14 mouse cellular contexts compared by ENCODE assay signal in the genomic region with DNA sequence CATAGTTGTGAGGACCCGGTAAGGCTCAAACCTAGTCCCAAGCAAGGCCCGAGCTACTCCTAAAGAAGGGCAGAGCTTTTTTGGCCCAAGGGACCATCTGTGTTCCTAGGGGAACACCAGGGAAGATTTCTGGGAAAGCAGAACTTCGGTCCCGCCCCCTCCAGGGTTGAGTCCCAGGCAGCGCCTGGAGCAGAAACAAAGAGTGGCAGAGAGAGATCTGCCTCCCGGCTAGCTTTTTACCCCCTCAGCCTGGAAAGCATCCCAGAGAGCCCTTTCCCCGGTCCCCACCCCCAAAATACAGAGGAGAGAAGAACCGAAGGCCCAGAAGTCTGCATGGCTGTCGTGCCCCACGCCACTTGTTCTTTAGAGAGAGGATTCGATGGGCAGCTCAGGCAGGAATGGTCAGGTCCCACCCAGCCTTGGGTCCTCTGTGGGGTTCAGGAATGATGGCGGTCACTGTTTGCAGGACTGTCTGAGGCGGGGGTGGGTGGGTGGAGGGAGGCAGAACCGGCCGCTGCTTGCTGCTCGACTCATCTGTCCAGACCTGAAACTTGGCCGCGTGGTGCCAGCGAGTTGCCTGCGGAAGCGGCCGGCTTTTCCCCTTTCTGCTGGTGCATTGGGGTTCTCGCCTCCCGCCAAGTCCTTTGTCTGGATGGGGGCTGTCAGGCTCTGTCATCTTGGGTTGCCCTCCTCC. TPM values are rescaled to one million over a fixed set of nuclear protein-coding genes. Genes with fewer than 3 reads are reported as not detected.
DNase-seq lines count a peak whose midpoint lies in the region; ATAC-seq and TF ChIP-seq lines count a peak whose summit lies in the region.
"Had no signal": no experiment of that assay in that cellular context is flagged by ENCODE, and none has a peak within 500 bp of the region (broad histone marks: within the 10 kb centered on the region; RNA-seq: fewer than 3 reads in every experiment).

No protein-coding gene starts in this region.

- H3K36me3 ChIP-seq in forebrain, embryonic 11.5 days (ENCODE audit: control insufficient read depth, insufficient read depth, low read length), result no peaks in the 10 kb centered on the region
- no peaks in the 10 kb centered on the region for H3K36me3 ChIP-seq in forebrain, embryonic 14.5 days (ENCODE audit: control insufficient read depth, insufficient read depth, low read length)
- no peaks in the 10 kb centered on the region for H3K36me3 ChIP-seq in E14TG2a.4 (ENCODE audit: insufficient read depth, low read length)
- H3K36me3 ChIP-seq in hindbrain, embryonic 16.5 days (ENCODE audit: control insufficient read depth, insufficient read depth, low read length), result no peaks in the 10 kb centered on the region
- H3K36me3 ChIP-seq: forebrain, embryonic 15.5 days; stomach, embryonic 15.5 days had no signal

- no peak overlapping the region for H3K4me2 ChIP-seq in forebrain, embryonic 11.5 days (ENCODE audit: low read depth, low read length, severe bottlenecking)
- no peak overlapping the region for H3K4me2 ChIP-seq in forebrain, embryonic 14.5 days (ENCODE audit: low read length)
- H3K4me2 ChIP-seq in hindbrain, embryonic 16.5 days (ENCODE audit: low read length), result peak overlapping the region; percentile 41
- H3K4me2 ChIP-seq: forebrain, embryonic 15.5 days; liver, embryonic 11.5 days; stomach, embryonic 15.5 days had no signal

- no peak overlapping the region for H3K9ac ChIP-seq in forebrain, embryonic 11.5 days (ENCODE audit: low read length)
- H3K9ac ChIP-seq in forebrain, embryonic 14.5 days (ENCODE audit: low read length), result no peak overlapping the region
- H3K9ac ChIP-seq in hindbrain, embryonic 16.5 days (ENCODE audit: low read depth, low read length), result 0 out of 2 replicates have a peak overlapping the region, but pooled peaks have one; percentile 27
- H3K9ac ChIP-seq: forebrain, embryonic 15.5 days; stomach, embryonic 15.5 days had no signal

- H3K4me1 ChIP-seq in forebrain, embryonic 11.5 days (replicated peaks; ENCODE audit: control insufficient read depth, insufficient read depth, low read length), result no peaks in the 10 kb centered on the region
- no peaks in the 10 kb centered on the region for H3K4me1 ChIP-seq in forebrain, embryonic 14.5 days (ENCODE audit: control insufficient read depth, insufficient read depth, low read length)
- peaks cover 74% of the 10 kb centered on the region for H3K4me1 ChIP-seq in E14TG2a.4 (replicated peaks; ENCODE audit: low read depth, low read length)
- H3K4me1 ChIP-seq in hindbrain, embryonic 16.5 days (ENCODE audit: control insufficient read depth, insufficient read depth, low read depth, low read length), result peaks cover 4% of the 10 kb centered on the region; the same call in 1 of the 2 replicates
- H3K4me1 ChIP-seq: forebrain, embryonic 15.5 days; stomach, embryonic 15.5 days had no signal

- intact Hi-C loops in left cerebral cortex, postnatal 14 days (cut with DNase I), result loop anchor here (5.0 kb wide), 1 partner anchor 37 kb away; no protein-coding TSS in a partner anchor

- H3K9me3 ChIP-seq in forebrain, embryonic 11.5 days (ENCODE audit: control insufficient read depth, low read length), result no peaks in the 10 kb centered on the region
- H3K9me3 ChIP-seq in forebrain, embryonic 14.5 days (replicated peaks; ENCODE audit: control insufficient read depth, low read length), result no peaks in the 10 kb centered on the region
- peaks cover 9% of the 10 kb centered on the region for H3K9me3 ChIP-seq in E14TG2a.4 (ENCODE audit: low read length)
- H3K9me3 ChIP-seq in hindbrain, embryonic 16.5 days (ENCODE audit: control insufficient read depth, low read length), result no peaks in the 10 kb centered on the region
- H3K9me3 ChIP-seq: forebrain, embryonic 15.5 days; stomach, embryonic 15.5 days had no signal

- H3K27ac ChIP-seq in forebrain, embryonic 11.5 days (ENCODE audit: low read depth, low read length), result no peak overlapping the region
- no peak overlapping the region for H3K27ac ChIP-seq in forebrain, embryonic 14.5 days (ENCODE audit: low read depth, low read length)
- H3K27ac ChIP-seq in hindbrain, embryonic 16.5 days (ENCODE audit: low read depth, low read length), result peak overlapping the region; percentile 69
- H3K27ac ChIP-seq: forebrain, embryonic 15.5 days; stomach, embryonic 15.5 days had no signal

- under 1% methylated on average over 24 of the region's 24 CpGs for WGBS in forebrain, embryonic 11.5 days
- 0% methylated on average over 24 of the region's 24 CpGs for WGBS in forebrain, embryonic 14.5 days
- 2% methylated on average over 24 of the region's 24 CpGs for WGBS in hindbrain, embryonic 16.5 days

- ATAC-seq in forebrain, embryonic 11.5 days (replicated peaks; ENCODE audit: low FRiP score), result 0 out of 2 replicates have a peak, but pooled peaks have one; percentile 30
- ATAC-seq in forebrain, embryonic 14.5 days, result no peak
- peak; percentile 78 for ATAC-seq in hindbrain, embryonic 16.5 days
- ATAC-seq: forebrain, embryonic 15.5 days had no signal

- DNase-seq in forebrain, embryonic 11.5 days (ENCODE audit: low spot score), result no peak
- DNase-seq in forebrain, embryonic 14.5 days (ENCODE audit: low spot score), result no peak
- peak; percentile 62 to 66 for DNase-seq in cerebellum, postnatal 25 days
- no peak for DNase-seq in layer of hippocampus, adult 18-20 months (ENCODE audit: low spot score in 2 of 2)
- no peak for DNase-seq in left cerebral cortex, postnatal 14 days (ENCODE audit: low spot score in 2 of 2)
- DNase-seq in gastrocnemius, postnatal 10 days, result no peak
- DNase-seq: heart, postnatal 14 days; kidney, postnatal 4 days had no signal

- TF ChIP-seq CTCF in E14TG2a.4 (conservative IDR thresholded peaks at IDR 0.05; ENCODE audit: low read length), result no peak

- H3K4me3 ChIP-seq in forebrain, embryonic 11.5 days (ENCODE audit: low read depth, low read length), result no peak overlapping the region
- H3K4me3 ChIP-seq in forebrain, embryonic 14.5 days (ENCODE audit: low read depth, low read length), result no peak overlapping the region
- H3K4me3 ChIP-seq in E14TG2a.4 (replicated peaks; ENCODE audit: low read length), result peak overlapping the region; percentile 66
- H3K4me3 ChIP-seq in hindbrain, embryonic 16.5 days (ENCODE audit: low read length), result peak overlapping the region; percentile 20; the same call in 1 of the 2 replicates
- H3K4me3 ChIP-seq: forebrain, embryonic 15.5 days; stomach, embryonic 15.5 days had no signal

- H3K27me3 ChIP-seq in forebrain, embryonic 11.5 days (ENCODE audit: control insufficient read depth, insufficient read depth, low read length), result peaks cover 92% of the 10 kb centered on the region
- H3K27me3 ChIP-seq in forebrain, embryonic 14.5 days (replicated peaks; ENCODE audit: control insufficient read depth, insufficient read depth, low read length), result peaks cover 87% of the 10 kb centered on the region
- H3K27me3 ChIP-seq in E14TG2a.4 (ENCODE audit: insufficient read depth, low read length), result peaks cover 66% of the 10 kb centered on the region
- peaks cover 59% of the 10 kb centered on the region for H3K27me3 ChIP-seq in hindbrain, embryonic 16.5 days (replicated peaks; ENCODE audit: control insufficient read depth, insufficient read depth, low read length)

RNA-seq across cellular contexts. Expression of gene En2, which starts 9.5 kb away (rescaled TPM):
- not detected in 2 replicates for polyA plus RNA-seq in forebrain, embryonic 11.5 days (2014; fragmentation: Nextera tagmentation; extraction: Ambion mirVana)
- polyA plus RNA-seq in forebrain, embryonic 14.5 days (2014; fragmentation: Nextera tagmentation; extraction: Ambion mirVana), result not detected in 2 replicates
- polyA plus RNA-seq in hindbrain, embryonic 16.5 days (2015; fragmentation: Nextera tagmentation; extraction: Ambion mirVana), result 0.40 and 0.55 TPM in 2 replicates
- under 1 TPM; 0.33 to 0.54 TPM for total RNA-seq in layer of hippocampus, adult 18-20 months (2021)
- total RNA-seq in left cerebral cortex, postnatal 14 days (2021), result under 1 TPM; 0.13 to 0.44 TPM
- total RNA-seq in gastrocnemius, postnatal 10 days (2021), result under 1 TPM; 0.11 to 0.19 TPM
- total RNA-seq: heart, postnatal 14 days; megakaryocyte, adult 5-6 weeks had no signal
- polyA plus RNA-seq: forebrain, embryonic 15.5 days; liver, embryonic 11.5 days; stomach, embryonic 15.5 days had no signal

Comparison
In these comparisons a context has a peak if more than half of its experiments do, and no peak if none do; other contexts are left out.
1. DNase-seq: peak in cerebellum, postnatal 25 days (2 of 2); none in forebrain, embryonic 11.5 days (single experiment), forebrain, embryonic 14.5 days (single experiment), layer of hippocampus, adult 18-20 months (0 of 2), left cerebral cortex, postnatal 14 days (0 of 2) and gastrocnemius, postnatal 10 days (single experiment).
2. H3K4me3 ChIP-seq: peak in E14TG2a.4 (single experiment) and hindbrain, embryonic 16.5 days (single experiment); none in forebrain, embryonic 11.5 days (single experiment) and forebrain, embryonic 14.5 days (single experiment).